Comparison of ENCODE assay signal across 20 mouse cellular contexts in the genomic region with DNA sequence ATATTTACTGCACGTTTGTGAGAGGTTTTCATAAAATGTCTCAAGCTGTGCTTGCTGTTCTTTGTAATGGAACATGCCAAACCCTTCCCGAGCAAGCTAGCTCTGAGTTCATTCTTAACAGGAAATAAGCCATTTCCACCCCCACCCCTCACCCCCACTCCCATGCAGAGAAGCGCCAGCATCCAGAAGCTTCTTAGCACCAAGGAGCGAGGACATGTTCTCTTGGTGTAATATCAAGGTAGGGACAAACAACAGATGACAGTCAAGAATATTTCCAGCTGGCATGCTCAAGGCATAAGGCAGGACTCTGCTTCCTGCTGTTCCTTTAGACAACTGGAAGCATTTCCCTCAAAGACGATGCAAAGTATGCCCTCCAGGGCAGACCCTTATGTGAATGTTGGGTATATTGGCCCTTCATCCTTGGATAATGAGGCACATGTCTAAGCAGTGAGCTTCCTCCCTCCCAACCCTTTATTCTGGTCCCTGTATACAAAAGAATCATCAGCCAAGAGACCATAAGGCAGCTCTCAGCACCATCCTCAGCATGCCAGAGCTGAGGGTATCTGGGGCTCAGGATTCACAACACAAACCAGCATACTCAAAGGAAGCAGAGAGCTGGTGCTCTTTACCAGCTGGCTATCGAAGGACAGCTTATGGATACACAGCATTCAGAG.
DNase-seq lines count a peak whose midpoint lies in the region; ATAC-seq lines count a peak whose summit lies in the region.
"Had no signal": no experiment of that assay in that cellular context is flagged by ENCODE, and none has a peak within 500 bp of the region (broad histone marks: within the 10 kb centered on the region; RNA-seq: fewer than 3 reads in every experiment).

No protein-coding gene starts in this region.

- 48% methylated on average over 6 of the region's 6 CpGs for WGBS in forebrain, embryonic 15.5 days
- 79% methylated on average over 6 of the region's 6 CpGs for WGBS in forebrain, embryonic 11.5 days
- WGBS in hindbrain, embryonic 13.5 days = 71% methylated on average over 6 of the region's 6 CpGs

- no peaks in the 10 kb centered on the region for H3K9me3 ChIP-seq in forebrain, embryonic 15.5 days
- no peaks in the 10 kb centered on the region for H3K9me3 ChIP-seq in forebrain, embryonic 11.5 days (ENCODE audit: control insufficient read depth, low read length)
- no peaks in the 10 kb centered on the region for H3K9me3 ChIP-seq in hindbrain, embryonic 13.5 days
- H3K9me3 ChIP-seq: heart, embryonic 10.5 days; hindbrain, embryonic 15.5 days; liver, embryonic 15.5 days; stomach, embryonic 15.5 days had no signal

- H3K36me3 ChIP-seq in forebrain, embryonic 15.5 days = no peaks in the 10 kb centered on the region
- H3K36me3 ChIP-seq in forebrain, embryonic 11.5 days (ENCODE audit: control insufficient read depth, insufficient read depth, low read length) = no peaks in the 10 kb centered on the region
- no peaks in the 10 kb centered on the region for H3K36me3 ChIP-seq in hindbrain, embryonic 13.5 days
- H3K36me3 ChIP-seq: heart, embryonic 10.5 days; hindbrain, embryonic 15.5 days; liver, embryonic 15.5 days; stomach, embryonic 15.5 days had no signal

- H3K27me3 ChIP-seq in forebrain, embryonic 15.5 days = no peaks in the 10 kb centered on the region
- H3K27me3 ChIP-seq in forebrain, embryonic 11.5 days (ENCODE audit: control insufficient read depth, insufficient read depth, low read length) = no peaks in the 10 kb centered on the region
- no peaks in the 10 kb centered on the region for H3K27me3 ChIP-seq in hindbrain, embryonic 13.5 days
- H3K27me3 ChIP-seq: hindbrain, embryonic 15.5 days; liver, embryonic 15.5 days; stomach, embryonic 15.5 days had no signal

- H3K4me2 ChIP-seq in forebrain, embryonic 15.5 days (replicated peaks) = no peak overlapping the region
- no peak overlapping the region for H3K4me2 ChIP-seq in forebrain, embryonic 11.5 days (ENCODE audit: low read depth, low read length, severe bottlenecking)
- no peak overlapping the region for H3K4me2 ChIP-seq in hindbrain, embryonic 13.5 days
- H3K4me2 ChIP-seq: hindbrain, embryonic 15.5 days; liver, embryonic 15.5 days; stomach, embryonic 15.5 days had no signal

- no peak overlapping the region for H3K9ac ChIP-seq in forebrain, embryonic 15.5 days (replicated peaks)
- H3K9ac ChIP-seq in forebrain, embryonic 11.5 days (ENCODE audit: low read length) = no peak overlapping the region
- H3K9ac ChIP-seq in hindbrain, embryonic 13.5 days = no peak overlapping the region
- H3K9ac ChIP-seq: hindbrain, embryonic 15.5 days; liver, embryonic 15.5 days; stomach, embryonic 15.5 days had no signal

- peaks cover 10% of the 10 kb centered on the region; the same call in 1 of the 2 replicates for H3K4me1 ChIP-seq in forebrain, embryonic 15.5 days
- no peaks in the 10 kb centered on the region for H3K4me1 ChIP-seq in forebrain, embryonic 11.5 days (replicated peaks; ENCODE audit: control insufficient read depth, insufficient read depth, low read length)
- peaks cover 7% of the 10 kb centered on the region; the same call in 1 of the 2 replicates for H3K4me1 ChIP-seq in hindbrain, embryonic 13.5 days (replicated peaks)
- H3K4me1 ChIP-seq: heart, embryonic 10.5 days; hindbrain, embryonic 15.5 days; liver, embryonic 15.5 days; stomach, embryonic 15.5 days had no signal

- no peak for DNase-seq in forebrain, embryonic 11.5 days (ENCODE audit: low spot score)
- peak; percentile 39 for DNase-seq in R1 (ENCODE audit: low read depth, low spot score)
- DNase-seq in cerebellum, adult 11-12 months = peak; percentile 33
- peak; percentile 34 to 42 for DNase-seq in cerebellum, postnatal 25 days
- no peak for DNase-seq in frontal cortex, postnatal 10 days (ENCODE audit: low spot score in 2 of 2)
- DNase-seq in urinary bladder, postnatal 25 days (ENCODE audit: low spot score) = no peak
- DNase-seq: adrenal gland, postnatal 10 days; embryo, embryonic 11 days; gastrocnemius, postnatal 36 days; heart, postnatal 10 days; right cerebral cortex, adult 18-20 months; thymus, adult 2 months had no signal

- H3K4me3 ChIP-seq in forebrain, embryonic 15.5 days = no peak overlapping the region
- H3K4me3 ChIP-seq in forebrain, embryonic 11.5 days (ENCODE audit: low read depth, low read length) = no peak overlapping the region
- no peak overlapping the region for H3K4me3 ChIP-seq in hindbrain, embryonic 13.5 days
- H3K4me3 ChIP-seq: heart, embryonic 10.5 days; hindbrain, embryonic 15.5 days; liver, embryonic 15.5 days; stomach, embryonic 15.5 days had no signal

- ATAC-seq in forebrain, embryonic 15.5 days (replicated peaks) = peak; percentile 58; the same call in 1 of the 2 replicates
- no peak for ATAC-seq in forebrain, embryonic 11.5 days (replicated peaks; ENCODE audit: low FRiP score)
- no peak for ATAC-seq in hindbrain, embryonic 13.5 days (ENCODE audit: low FRiP score)
- ATAC-seq: intestine, postnatal 0 days had no signal

- no peak overlapping the region; the same call in 1 of the 2 replicates for H3K27ac ChIP-seq in forebrain, embryonic 15.5 days (replicated peaks)
- H3K27ac ChIP-seq in forebrain, embryonic 11.5 days (ENCODE audit: low read depth, low read length) = no peak overlapping the region
- no peak overlapping the region for H3K27ac ChIP-seq in hindbrain, embryonic 13.5 days
- H3K27ac ChIP-seq: heart, embryonic 10.5 days; hindbrain, embryonic 15.5 days; kidney, postnatal 0 days; liver, embryonic 15.5 days; stomach, embryonic 15.5 days had no signal

Comparison
In these comparisons a context has a peak if more than half of its experiments do, and no peak if none do; other contexts are left out.
1. DNase-seq: peak in R1 (single experiment), cerebellum, adult 11-12 months (single experiment) and cerebellum, postnatal 25 days (2 of 2); none in forebrain, embryonic 11.5 days (single experiment), frontal cortex, postnatal 10 days (0 of 2) and urinary bladder, postnatal 25 days (single experiment).